Mouse (Mus musculus) lung, adult 10 weeks (tissue): ENCODE results near the gene Tent5a. TPM values are rescaled to one million over a fixed set of nuclear protein-coding genes. Genes with fewer than 3 reads are reported as not detected.

Experiments
- polyA plus RNA-seq: library from polyadenylated mRNA; stranded (reverse); fragments of 350-450 nt; fragmentation: Illumina TruSeq; extraction: RNeasy Lipid Tissue Mini Kit (QIAGEN cat#74804); gene quantifications from one replicate; pipeline ENCODE4 v1.2.3, GENCODE M21; 2014; ENCODE audit warnings: low read depth, low replicate concordance; ENCODE audit not compliant: insufficient read depth

Gene Tent5a
- 5.3 TPM for polyA plus RNA-seq

GRCm38 (mm10) chr9:85327242-85328211, at the start of gene Tent5a:
Gene Tent5a (minus strand): TSS chr9:85327348.

GRCm38 (mm10) chr9:85312473-85312872, 14.7 kb downstream of the Tent5a start, which contains the start of gene Gm11114:
Gene Gm11114 (plus strand): TSS chr9:85312773.

Other genes starting within 250 kb of the Tent5a start
- gene Gm11114, start 14.6 kb downstream of the Tent5a start, polyA plus RNA-seq, result not detected